Mouse (Mus musculus) intestine, postnatal 0 days (tissue): ENCODE data around the gene Itpkb. TPM values are rescaled to one million over a fixed set of nuclear protein-coding genes. Genes with fewer than 3 reads are reported as not detected.
A peak's percentile ranks its signal among the peaks of the same experiment; 100 is the strongest.

ENCODE experiments used
- ATAC-seq: fragments of 200-750 bp; cut with Nextera tagmentation; 2 replicates; pipeline ENCODE4 v1.8.0; 2017; ENCODE audit warnings: mild to moderate bottlenecking, moderate TSS enrichment, moderate library complexity
- H3K27ac ChIP-seq: fragments of 300-500 bp; sonication (generic); 2 replicates; pipeline ENCODE4 v1.5.1; 2014; ENCODE audit warnings: mild to moderate bottlenecking, low read depth, low read length, moderate library complexity
- H3K27me3 ChIP-seq: fragments of 300-500 bp; sonication (generic); replicated peaks from 2 replicates; pipeline ENCODE4 v1.6.1; 2014; ENCODE audit warnings: low read length, mixed read lengths; ENCODE audit not compliant: control insufficient read depth, insufficient read depth
- H3K36me3 ChIP-seq: fragments of 300-500 bp; sonication (generic); 2 replicates; pipeline ENCODE4 v1.6.1; 2014; ENCODE audit warnings: mild to moderate bottlenecking, moderate library complexity; ENCODE audit not compliant: control insufficient read depth, insufficient read depth
- H3K4me1 ChIP-seq: fragments of 300-500 bp; sonication (generic); replicated peaks from 2 replicates; pipeline ENCODE4 v1.6.1; 2014; ENCODE audit warnings: antibody characterized with exemption, low read length, mixed read lengths; ENCODE audit not compliant: control insufficient read depth, insufficient read depth
- H3K4me2 ChIP-seq: fragments of 300-500 bp; sonication (generic); replicated peaks from 2 replicates; pipeline ENCODE4 v1.6.1; 2014; ENCODE audit warnings: low read depth, mild to moderate bottlenecking, moderate library complexity
- H3K4me3 ChIP-seq: fragments of 300-500 bp; sonication (generic); 2 replicates; pipeline ENCODE4 v1.5.1; 2014; ENCODE audit warnings: low read depth, low read length
- H3K9ac ChIP-seq: fragments of 300-500 bp; sonication (generic); 2 replicates; pipeline ENCODE4 v1.6.1; 2014; ENCODE audit warnings: mild to moderate bottlenecking, low read depth, low read length
- H3K9me3 ChIP-seq: fragments of 300-500 bp; sonication (generic); 2 replicates; pipeline ENCODE4 v1.6.1; 2016; ENCODE audit warnings: mixed run types; ENCODE audit not compliant: control insufficient read depth
- CTCF ChIP-seq: sonication (generic); IDR thresholded peaks from 2 replicates; pipeline ENCODE4 v1.5.1; 2016; ENCODE audit warnings: low read depth, mild to moderate bottlenecking, control low read depth, antibody characterized with exemption, moderate library complexity
- WGBS: fragments of 180-500 bp; shearing (Covaris S2); extraction: QIAGEN DNeasy Blood & Tissue Kit; methylation state at CpG from one replicate; pipeline ENCODE4 v1.1.7; 2014; 5-methylcytosine and 5-hydroxymethylcytosine counted together
- polyA plus RNA-seq: library from polyadenylated mRNA; unstranded; fragments of >200 nt; fragmentation: Nextera tagmentation; extraction: Ambion mirVana; gene quantifications from 2 replicates; pipeline ENCODE4 v1.2.1, GENCODE M21; 2015

Gene Itpkb
- polyA plus RNA-seq, 1 experiment from 2014 or later: 2.3 TPM

GRCm38 (mm10) chr1:180417118-180417517 lies 86.8 kb downstream of the Itpkb start:
- Histone ChIP-seq H3K9ac (no peak overlapping the region), H3K4me3 (no peak overlapping the region), H3K9me3 (no peaks in the 10 kb centered on the region), H3K27me3 (no peaks in the 10 kb centered on the region), H3K27ac (no peak overlapping the region), H3K4me2 (no peak overlapping the region), H3K36me3 (peaks cover 44% of the 10 kb centered on the region), H3K4me1 (no peaks in the 10 kb centered on the region)
- TF ChIP-seq CTCF: no peak
- no peak for ATAC-seq
- 56% methylated on average over 2 of the region's 2 CpGs for WGBS

GRCm38 (mm10) chr1:180419059-180419458 lies 88.8 kb downstream of the Itpkb start:
- Histone ChIP-seq H3K4me2 (no peak overlapping the region), H3K4me1 (no peaks in the 10 kb centered on the region), H3K9ac (no peak overlapping the region), H3K9me3 (no peaks in the 10 kb centered on the region), H3K36me3 (peaks cover 35% of the 10 kb centered on the region), H3K27ac (no peak overlapping the region), H3K27me3 (no peaks in the 10 kb centered on the region), H3K4me3 (no peak overlapping the region)
- WGBS: 85% methylated on average over 2 of the region's 2 CpGs
- no peak for TF ChIP-seq CTCF
- ATAC-seq: no peak

- WGBS: 70% methylated on average over 8 of the region's 8 CpGs
- Histone ChIP-seq H3K4me1 (no peaks in the 10 kb centered on the region), H3K9me3 (no peaks in the 10 kb centered on the region), H3K4me3 (no peak overlapping the region), H3K27ac (no peak overlapping the region), H3K27me3 (no peaks in the 10 kb centered on the region), H3K9ac (no peak overlapping the region), H3K36me3 (peaks cover 20% of the 10 kb centered on the region), H3K4me2 (no peak overlapping the region)
- no peak for TF ChIP-seq CTCF
- no peak for ATAC-seq
Measured at GRCm38 (mm10) chr1:180420496-180421164, 90.3 kb downstream of the Itpkb start.

- Histone ChIP-seq H3K27me3 (no peaks in the 10 kb centered on the region), H3K4me3 (no peak overlapping the region), H3K36me3 (peaks cover 16% of the 10 kb centered on the region), H3K4me1 (no peaks in the 10 kb centered on the region), H3K9ac (no peak overlapping the region), H3K4me2 (no peak overlapping the region), H3K27ac (no peak overlapping the region), H3K9me3 (no peaks in the 10 kb centered on the region)
- WGBS: 71% methylated on average over 25 of the region's 25 CpGs
- no peak for TF ChIP-seq CTCF
- no peak for ATAC-seq
Measured at GRCm38 (mm10) chr1:180421165-180421909, 91.1 kb downstream of the Itpkb start.

GRCm38 (mm10) chr1:180422076-180422828 lies 92.0 kb downstream of the Itpkb start:
- Histone ChIP-seq H3K27me3 (no peaks in the 10 kb centered on the region), H3K36me3 (peaks cover 16% of the 10 kb centered on the region), H3K4me1 (no peaks in the 10 kb centered on the region), H3K4me3 (no peak overlapping the region), H3K27ac (no peak overlapping the region), H3K9ac (no peak overlapping the region), H3K9me3 (no peaks in the 10 kb centered on the region), H3K4me2 (no peak overlapping the region)
- WGBS: 26% methylated on average over 11 of the region's 11 CpGs
- ATAC-seq: peak; percentile 66
- peak; percentile 94 for TF ChIP-seq CTCF

GRCm38 (mm10) chr1:180423008-180423639 lies 92.8 kb downstream of the Itpkb start:
- ATAC-seq: no peak
- TF ChIP-seq CTCF: no peak
- Histone ChIP-seq H3K27me3 (no peaks in the 10 kb centered on the region), H3K4me3 (no peak overlapping the region), H3K36me3 (peaks cover 11% of the 10 kb centered on the region), H3K9ac (no peak overlapping the region), H3K4me2 (no peak overlapping the region), H3K9me3 (no peaks in the 10 kb centered on the region), H3K4me1 (no peaks in the 10 kb centered on the region), H3K27ac (no peak overlapping the region)
- 57% methylated on average over 16 of the region's 16 CpGs for WGBS
